Comparison of ENCODE assay signal across 8 mouse cellular contexts in genomic region chr11:120232230-120233097, GRCm38 (mm10). TPM values are rescaled to one million over a fixed set of nuclear protein-coding genes. Genes with fewer than 3 reads are reported as not detected.
DNase-seq lines count a peak whose midpoint lies in the region; ATAC-seq lines count a peak whose summit lies in the region.

Gene Bahcc1, plus strand, starts transcription at chr11:120232947.

- DNase-seq in ES-CJ7 (ENCODE audit: low read depth, low spot score) = peak; percentile 100
- peak; percentile 100 for DNase-seq in cerebellum, adult 11 months
- peak; percentile 100 for DNase-seq in forebrain, embryonic 14.5 days (ENCODE audit: low spot score)
- DNase-seq in heart, postnatal 14 days = peak; percentile 100
- DNase-seq in layer of hippocampus, adult 11-12 months (ENCODE audit: low spot score) = peak; percentile 100
- DNase-seq in lung, adult 18-20 months = peak; percentile 100
- DNase-seq in testis, postnatal 14 days (ENCODE audit: low spot score) = peak; percentile 100

- peak; percentile 94 for ATAC-seq in forebrain, embryonic 14.5 days
- ATAC-seq in neural tube, embryonic 15.5 days (ENCODE audit: low FRiP score) = peak; percentile 93

- H3K9ac ChIP-seq in forebrain, embryonic 14.5 days (ENCODE audit: low read length) = peak within 1 kb of the TSS; percentile 100
- H3K9ac ChIP-seq in neural tube, embryonic 15.5 days (replicated peaks) = peak within 1 kb of the TSS; percentile 98

- H3K4me3 ChIP-seq in forebrain, embryonic 14.5 days (ENCODE audit: low read depth, low read length) = peak within 1 kb of the TSS; percentile 91
- H3K4me3 ChIP-seq in neural tube, embryonic 15.5 days (replicated peaks) = peak within 1 kb of the TSS; percentile 77

- WGBS in forebrain, embryonic 14.5 days = 1% methylated on average over 36 of the region's 36 CpGs
- WGBS in neural tube, embryonic 15.5 days = 2% methylated on average over 36 of the region's 36 CpGs

- 0 out of 2 replicates have a peak, but pooled peaks cover 4% of the 10 kb centered on the region for H3K36me3 ChIP-seq in forebrain, embryonic 14.5 days (ENCODE audit: control insufficient read depth, insufficient read depth, low read length)
- no peaks in the 10 kb centered on the region for H3K36me3 ChIP-seq in neural tube, embryonic 15.5 days

- no peaks in the 10 kb centered on the region for H3K9me3 ChIP-seq in forebrain, embryonic 14.5 days (replicated peaks; ENCODE audit: control insufficient read depth, low read length)
- no peaks in the 10 kb centered on the region for H3K9me3 ChIP-seq in neural tube, embryonic 15.5 days (replicated peaks)

- peak within 1 kb of the TSS; percentile 99 for H3K4me2 ChIP-seq in forebrain, embryonic 14.5 days (ENCODE audit: low read length)
- H3K4me2 ChIP-seq in neural tube, embryonic 15.5 days = peak within 1 kb of the TSS; percentile 88

- H3K27ac ChIP-seq in forebrain, embryonic 14.5 days (ENCODE audit: low read depth, low read length) = peak within 1 kb of the TSS; percentile 97
- peak within 1 kb of the TSS; percentile 92 for H3K27ac ChIP-seq in neural tube, embryonic 15.5 days (replicated peaks)

- H3K4me1 ChIP-seq in forebrain, embryonic 14.5 days (ENCODE audit: control insufficient read depth, insufficient read depth, low read length) = peaks cover 27% of the 10 kb centered on the region
- peaks cover 36% of the 10 kb centered on the region for H3K4me1 ChIP-seq in neural tube, embryonic 15.5 days

- no peaks in the 10 kb centered on the region for H3K27me3 ChIP-seq in forebrain, embryonic 14.5 days (replicated peaks; ENCODE audit: control insufficient read depth, insufficient read depth, low read length)
- H3K27me3 ChIP-seq in neural tube, embryonic 15.5 days (replicated peaks) = no peaks in the 10 kb centered on the region

- intact Hi-C loops in heart, postnatal 14 days (cut with DNase I) = no loop called here

RNA-seq across cellular contexts. Expression of gene Bahcc1, which starts in this region (rescaled TPM):
- 12.6 and 14.5 TPM in 2 replicates for polyA plus RNA-seq in forebrain, embryonic 14.5 days (2014; fragmentation: Nextera tagmentation; extraction: Ambion mirVana)
- 10 to 100 TPM in 1 of 2 experiments, 1 to 10 TPM in 1; 7.8 to 10.0 TPM for total RNA-seq in heart, postnatal 14 days (2021)
- polyA plus RNA-seq in neural tube, embryonic 15.5 days (2015; fragmentation: Nextera tagmentation; extraction: Ambion mirVana) = 8.7 and 10.4 TPM in 2 replicates

Comparison
In these comparisons a context has a peak if more than half of its experiments do, and no peak if none do; other contexts are left out.
1. Peak in every context shown above with its lines: DNase-seq, ATAC-seq, H3K4me3 ChIP-seq and H3K27ac ChIP-seq.